Mouse (Mus musculus) left cerebral cortex, adult 6 months (tissue): ENCODE measurements around the gene Col4a5. TPM values are rescaled to one million over a fixed set of nuclear protein-coding genes. Genes with fewer than 3 reads are reported as not detected.

Experiments
- long read RNA-seq, 2 experiments: library from polyadenylated mRNA; unstranded; transcript quantifications; one replicate each; pipeline ENCODE4 v2.0.0; 2019 to 2020
- polyA plus RNA-seq: library from polyadenylated mRNA; unstranded; fragments of <200 nt; fragmentation: Nextera tagmentation; gene quantifications from 2 replicates; pipeline ENCODE4 v1.2.3, GENCODE M21; 2021

The Col4a5 gene
- 0.34 and 0.40 TPM in 2 replicates for polyA plus RNA-seq
- long read RNA-seq, experiment 1 = 0 reads
- long read RNA-seq, experiment 2, partial matches to known transcripts = 0 of 1 reads
- long read RNA-seq, experiment 2, other reads (novel, unspliced or antisense) = 1 of 1 reads

DNA sequence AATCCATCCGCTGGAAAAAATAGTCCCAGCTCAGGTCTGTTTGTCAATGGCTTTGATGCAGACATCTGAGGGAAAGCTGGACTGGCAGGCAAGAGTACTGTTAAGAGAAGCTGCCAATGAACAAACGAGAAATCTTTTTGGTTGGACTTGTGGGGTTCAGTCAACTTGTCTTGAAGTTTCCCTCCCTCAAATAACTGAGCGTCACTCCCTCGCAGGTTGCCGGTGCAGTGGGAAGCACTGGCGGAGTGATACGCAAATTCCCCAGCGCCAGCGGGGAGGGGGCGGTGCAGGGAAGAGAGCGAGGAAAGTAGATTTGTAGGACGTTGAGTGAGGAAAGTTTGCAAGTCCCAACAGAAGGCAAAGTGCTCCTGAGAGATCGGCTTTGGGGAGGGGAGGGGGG, at the start of gene Col4a5:
Col4a5 (plus strand) TSS at position 276 of the 400 bp plus-strand sequence.

GRCm38 (mm10) chrX:141473470-141474302, 1.5 kb upstream of the Col4a5 start, which contains the start of gene Col4a6:
TSS of gene Col4a6 (minus strand) at chrX:141474076.

DNA sequence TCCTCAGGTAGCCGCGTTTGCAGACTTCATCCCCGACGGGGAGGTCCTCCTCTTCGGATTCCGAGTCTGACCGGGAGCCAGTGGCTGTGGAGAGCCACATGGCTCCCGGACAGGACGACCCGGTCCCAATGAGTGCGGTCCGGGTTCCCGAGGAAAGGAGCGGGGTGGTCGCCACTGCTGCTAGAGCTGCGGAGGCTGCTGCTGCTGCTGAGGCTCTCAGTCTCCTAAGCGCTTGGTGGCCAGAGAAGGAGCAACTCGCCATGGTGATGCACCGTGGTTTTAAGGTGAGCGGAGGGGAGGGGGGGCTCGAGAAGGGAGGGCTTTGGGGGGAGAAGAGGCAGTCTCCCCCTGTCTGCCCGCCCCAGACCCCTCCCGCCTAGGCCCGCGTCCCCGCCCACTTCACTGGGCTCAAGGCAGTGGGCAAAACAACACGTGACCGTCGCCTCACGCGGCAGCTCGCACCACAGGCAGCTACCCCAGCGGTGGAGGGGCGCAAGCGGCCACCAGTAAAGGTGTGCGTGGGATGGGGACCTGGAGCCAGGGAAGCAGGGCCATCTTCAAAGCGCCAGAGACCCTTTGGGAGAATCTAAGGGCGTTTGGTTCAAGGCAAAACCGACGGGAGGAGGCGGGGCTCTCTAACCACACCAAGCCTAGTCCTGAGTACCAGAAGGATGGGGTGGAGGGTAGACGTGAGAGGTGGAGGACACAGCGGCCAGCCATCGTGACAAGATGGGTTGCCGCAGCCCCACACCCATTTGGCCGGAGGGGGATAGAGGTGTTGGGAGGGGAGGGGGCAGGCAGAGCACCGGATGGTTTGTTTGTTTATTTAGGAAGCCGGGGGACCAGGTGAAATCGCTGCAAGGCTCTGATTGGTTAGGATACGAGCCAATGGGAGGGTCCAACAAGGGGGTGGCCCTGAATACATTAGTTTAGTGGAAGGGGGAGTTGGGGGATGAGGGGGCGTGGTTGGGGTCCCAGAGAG, 250.0 kb downstream of the Col4a5 start, which contains the start of gene Irs4:
Irs4 (minus strand) TSS at position 327 of the 982 bp plus-strand sequence.

Other genes with a start within 250 kb of the Col4a5 start
- 0.10 and 0.16 TPM in 2 replicates for gene Col4a6, start 1.3 kb upstream of the Col4a5 start, polyA plus RNA-seq
- gene Irs4, start 249.9 kb downstream of the Col4a5 start, polyA plus RNA-seq = 0.09 and 0.10 TPM in 2 replicates